Mouse (Mus musculus): ENCODE measurements at regions not wholly inside any gene's neighbourhood (a gene's known extent, or its start where the extent isn't known, plus 50 kb on each side); places are given as distances from the start of the nearest gene placed in this dataset.

GRCm38 (mm10) chr2:94541230-94541905, 103.4 kb upstream of the Api5 start:
- TF ChIP-seq ZNF384 (IDR thresholded peaks at IDR 0.05; ENCODE audit: low read depth, low read length) (no peak), MAFK (IDR thresholded peaks at IDR 0.05; ENCODE audit: insufficient read depth, low read depth, low read length) (no peak)

Measured in ES-E14 (cell line).